In genomic region chr2:110229143-110230087, GRCm38 (mm10) we compare ENCODE assay signal across 8 mouse cellular contexts.
DNase-seq lines count a peak whose midpoint lies in the region; ATAC-seq and TF ChIP-seq lines count a peak whose summit lies in the region.

No protein-coding gene starts in this region.

- peak; percentile 81 for TF ChIP-seq CTCF in heart, adult 2 months (IDR thresholded peaks at IDR 0.05)

- TF ChIP-seq POLR2A in heart, adult 2 months (IDR thresholded peaks at IDR 0.05; ENCODE audit: insufficient read depth, low read depth, low read length): no peak

- no peak overlapping the region for H3K27ac ChIP-seq in heart, adult 2 months
- no peak overlapping the region for H3K27ac ChIP-seq in midbrain, embryonic 14.5 days (replicated peaks; ENCODE audit: low read depth, low read length)

- intact Hi-C loops in heart, adult 2 months (cut with DNase I): loop anchor here (1.0 to 5.0 kb wide), 2 partner anchors 336 to 828 kb away; no protein-coding TSS in a partner anchor
- intact Hi-C loops in left cerebral cortex, postnatal 4 days (cut with DNase I): loop anchor here (5.0 to 10.0 kb wide), 3 partner anchors 135 to 828 kb away; partner anchors contain the start of gene Fibin

- ATAC-seq in midbrain, embryonic 14.5 days (ENCODE audit: low FRiP score, low TSS enrichment): peak; percentile 86

- no peaks in the 10 kb centered on the region for H3K9me3 ChIP-seq in midbrain, embryonic 14.5 days (ENCODE audit: control insufficient read depth, low read length)

- no peak overlapping the region for H3K9ac ChIP-seq in heart, adult 2 months (ENCODE audit: low read depth, low read length)
- no peak overlapping the region for H3K9ac ChIP-seq in midbrain, embryonic 14.5 days (replicated peaks; ENCODE audit: low read length)

- peaks cover 2% of the 10 kb centered on the region for H3K4me1 ChIP-seq in heart, adult 2 months (ENCODE audit: control insufficient read depth, insufficient read depth, low read length)
- no peaks in the 10 kb centered on the region for H3K4me1 ChIP-seq in midbrain, embryonic 14.5 days (ENCODE audit: control insufficient read depth, insufficient read depth, low read length)

- H3K4me3 ChIP-seq in heart, adult 2 months: no peak overlapping the region
- H3K4me3 ChIP-seq in midbrain, embryonic 14.5 days (replicated peaks; ENCODE audit: low read depth, low read length): no peak overlapping the region

- TF ChIP-seq EP300 in heart, adult 2 months (IDR thresholded peaks at IDR 0.05; ENCODE audit: insufficient read depth, low read depth, low read length): no peak

- DNase-seq in thymus, postnatal 0 days (ENCODE audit: low spot score): peak; percentile 46
- no peak for DNase-seq in thymus, postnatal 14 days
- peak; percentile 94 for DNase-seq in embryo, embryonic 10.5 days (ENCODE audit: low spot score)
- peak in 1 of 2 experiments; percentile 29 for DNase-seq in heart, adult 2 months
- peak; percentile 74 for DNase-seq in kidney, adult 18-20 months
- peak; percentile 40 for DNase-seq in left cerebral cortex, postnatal 4 days
- peak; percentile 94 for DNase-seq in midbrain, embryonic 14.5 days
- DNase-seq in spleen, postnatal 4 days (ENCODE audit: low spot score in 2 of 2): no peak

- H3K36me3 ChIP-seq in heart, adult 2 months (ENCODE audit: control insufficient read depth, insufficient read depth, low read length): no peaks in the 10 kb centered on the region
- H3K36me3 ChIP-seq in midbrain, embryonic 14.5 days (ENCODE audit: control insufficient read depth, insufficient read depth, low read length): no peaks in the 10 kb centered on the region

- peak overlapping the region; percentile 18; the same call in 1 of the 2 replicates for H3K4me2 ChIP-seq in midbrain, embryonic 14.5 days (ENCODE audit: low read length)

- no peaks in the 10 kb centered on the region for H3K27me3 ChIP-seq in heart, adult 2 months (ENCODE audit: control insufficient read depth, insufficient read depth, low read length)
- no peaks in the 10 kb centered on the region for H3K27me3 ChIP-seq in midbrain, embryonic 14.5 days (ENCODE audit: control insufficient read depth, insufficient read depth, low read length)

- WGBS in heart, adult 2 months: 16% methylated on average over 15 of the region's 15 CpGs
- WGBS in midbrain, embryonic 14.5 days: 42% methylated on average over 15 of the region's 15 CpGs

- no peaks in the 10 kb centered on the region for H3K79me2 ChIP-seq in heart, adult 2 months (replicated peaks; ENCODE audit: control insufficient read depth, insufficient read depth, low read length)

Comparison
In these comparisons a context has a peak if more than half of its experiments do, and no peak if none do; other contexts are left out.
1. DNase-seq: peak in thymus, postnatal 0 days (single experiment), embryo, embryonic 10.5 days (single experiment), kidney, adult 18-20 months (single experiment), left cerebral cortex, postnatal 4 days (single experiment) and midbrain, embryonic 14.5 days (single experiment); none in thymus, postnatal 14 days (single experiment) and spleen, postnatal 4 days (0 of 2).